Mouse (Mus musculus): ENCODE results near the gene Gbf1. TPM values are rescaled to one million over a fixed set of nuclear protein-coding genes. Genes with fewer than 3 reads are reported as not detected.
"Not testable (repeated sequence)": the region's sequence is repeated elsewhere in the genome, so short reads cannot be mapped to it uniquely, and the experiment has no call there.

Gbf1 gene
- total RNA-seq, 2 experiments from 2014 or later: 47.4 to 48.3 TPM

GRCm38 (mm10) chr19:46147511-46148371, 4.6 kb upstream of the Gbf1 start, which contains the start of gene Pitx3:
Pitx3 (minus strand) TSS chr19:46148326.
- peak; percentile 68 for DNase-seq

GRCm38 (mm10) chr19:46148372-46148760, 3.9 kb upstream of the Gbf1 start:
- peak; percentile 91 for DNase-seq

- no peak for DNase-seq
Measured at GRCm38 (mm10) chr19:46149091-46149490, 3.2 kb upstream of the Gbf1 start.

- no peak for DNase-seq
Measured at GRCm38 (mm10) chr19:46165950-46166349, 13.6 kb downstream of the Gbf1 start.

GRCm38 (mm10) chr19:46167169-46167568, 14.9 kb downstream of the Gbf1 start:
- not testable (repeated sequence) for DNase-seq

GRCm38 (mm10) chr19:46169396-46169795, 17.1 kb downstream of the Gbf1 start:
- DNase-seq: no peak

- no peak for DNase-seq
Measured at GRCm38 (mm10) chr19:46169913-46170312, 17.6 kb downstream of the Gbf1 start.

- DNase-seq: no peak
Measured at GRCm38 (mm10) chr19:46172541-46172940, 20.2 kb downstream of the Gbf1 start.

- DNase-seq: no peak
Measured at GRCm38 (mm10) chr19:46175173-46175572, 22.9 kb downstream of the Gbf1 start.

- no peak for DNase-seq
Measured at GRCm38 (mm10) chr19:46177046-46177445, 24.7 kb downstream of the Gbf1 start.

- DNase-seq: no peak
Measured at GRCm38 (mm10) chr19:46180274-46180673, 28.0 kb downstream of the Gbf1 start.

- no peak for DNase-seq
Measured at GRCm38 (mm10) chr19:46182241-46182640, 29.9 kb downstream of the Gbf1 start.

GRCm38 (mm10) chr19:46186611-46187010, 34.3 kb downstream of the Gbf1 start:
- peak; percentile 65 for DNase-seq

GRCm38 (mm10) chr19:46187203-46187602, 34.9 kb downstream of the Gbf1 start:
- DNase-seq: no peak

- DNase-seq: no peak
Measured at GRCm38 (mm10) chr19:46198293-46198692, 46.0 kb downstream of the Gbf1 start.

GRCm38 (mm10) chr19:46198891-46199290, 46.6 kb downstream of the Gbf1 start:
- DNase-seq: no peak

- DNase-seq: no peak
Measured at GRCm38 (mm10) chr19:46204166-46204565, 51.9 kb downstream of the Gbf1 start.

- no peak for DNase-seq
Measured at GRCm38 (mm10) chr19:46205680-46206079, 53.4 kb downstream of the Gbf1 start.

- peak; percentile 14 for DNase-seq
Measured at GRCm38 (mm10) chr19:46210951-46211350, 58.6 kb downstream of the Gbf1 start.

- no peak for DNase-seq
Measured at GRCm38 (mm10) chr19:46214541-46214940, 62.2 kb downstream of the Gbf1 start.

GRCm38 (mm10) chr19:46215401-46215800, 63.1 kb downstream of the Gbf1 start:
- DNase-seq: no peak

GRCm38 (mm10) chr19:46216716-46217115, 64.4 kb downstream of the Gbf1 start:
- no peak for DNase-seq

- not testable (repeated sequence) for DNase-seq
Measured at GRCm38 (mm10) chr19:46217347-46217746, 65.0 kb downstream of the Gbf1 start.

GRCm38 (mm10) chr19:46220116-46220515, 67.8 kb downstream of the Gbf1 start:
- no peak for DNase-seq

Measured in gastrocnemius, postnatal 25 days (tissue).